Mouse (Mus musculus) heart, postnatal 4 days (tissue): ENCODE results near the gene Lekr1. TPM values are rescaled to one million over a fixed set of nuclear protein-coding genes. Genes with fewer than 3 reads are reported as not detected.

Experiments used
- microRNA-seq, 2 experiments: library from miRNA; unstranded; fragments of <30 nt; microRNA quantifications; one replicate each; pipeline ENCODE4 v1.2.0; 2021 to 2022
- total RNA-seq, 2 experiments: library from RNA; stranded (reverse); gene quantifications; 2 replicates each; pipeline ENCODE4 v1.2.3; 2021

Gene Lekr1
- total RNA-seq, 2 experiments from 2014 or later: 3.0 to 3.5 TPM

Small RNA genes lying within 50 kb of the gene (microRNA-seq; reads per million reads assigned to microRNA genes)
- gene Mir8120: 0.41 to 1.7 reads per million in 2 experiments

Other genes starting within 250 kb of the Lekr1 start
- 10 to 100 TPM; 11.8 to 14.2 TPM for gene Tiparp, start 137.8 kb upstream of the Lekr1 start, total RNA-seq